Comparison of ENCODE assay signal across 10 mouse cellular contexts in the genomic region with DNA sequence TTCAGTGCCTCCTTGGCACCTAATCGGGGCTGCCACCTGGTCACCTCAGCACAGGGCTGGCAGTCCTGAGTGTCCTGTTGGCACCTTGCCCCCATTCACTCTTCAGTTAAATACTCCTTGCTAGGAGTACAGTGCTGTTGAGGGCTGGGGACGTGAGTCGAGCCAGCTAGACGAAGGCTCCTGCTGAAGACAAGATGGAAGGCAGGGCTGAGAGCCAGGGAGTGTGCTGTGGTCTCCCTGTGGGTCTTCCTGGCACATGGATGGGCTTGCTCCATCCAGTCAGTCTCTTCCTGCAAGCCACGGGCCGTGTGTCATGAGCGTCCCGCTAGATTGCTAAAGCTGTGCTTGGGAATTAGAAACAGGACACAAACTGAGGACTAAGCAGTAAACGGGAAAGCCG. TPM values are rescaled to one million over a fixed set of nuclear protein-coding genes. Genes with fewer than 3 reads are reported as not detected.
A peak's percentile ranks its signal among the peaks of the same experiment; 100 is the strongest.
DNase-seq lines count a peak whose midpoint lies in the region; ATAC-seq and TF ChIP-seq lines count a peak whose summit lies in the region.
"Had no signal": no experiment of that assay in that cellular context is flagged by ENCODE, and none has a peak within 500 bp of the region (broad histone marks: within the 10 kb centered on the region; RNA-seq: fewer than 3 reads in every experiment).

No protein-coding gene starts in this region.

- no peak for DNase-seq in hindbrain, embryonic 11.5 days (ENCODE audit: low spot score)
- DNase-seq in cerebellum, postnatal 14 days, result peak; percentile 88 to 91
- DNase-seq in lung, embryonic 14.5 days, result no peak
- no peak for DNase-seq in spleen, adult 18-20 months
- DNase-seq in gastrocnemius, adult 18-20 months (ENCODE audit: low spot score), result no peak

- no peak overlapping the region for H3K9ac ChIP-seq in hindbrain, embryonic 15.5 days
- H3K9ac ChIP-seq in hindbrain, embryonic 11.5 days (ENCODE audit: low read depth, low read length), result no peak overlapping the region
- no peak overlapping the region for H3K9ac ChIP-seq in lung, embryonic 14.5 days
- H3K9ac ChIP-seq in forebrain, embryonic 13.5 days, result no peak overlapping the region

- H3K27ac ChIP-seq in hindbrain, embryonic 15.5 days (replicated peaks), result peak overlapping the region; percentile 46
- H3K27ac ChIP-seq in hindbrain, embryonic 11.5 days (ENCODE audit: low read depth, low read length), result no peak overlapping the region
- 0 out of 2 replicates have a peak overlapping the region, but pooled peaks have one; percentile 1 for H3K27ac ChIP-seq in brown adipose tissue, adult 24 weeks (replicated peaks; ENCODE audit: low read depth, low read length)
- no peak overlapping the region for H3K27ac ChIP-seq in lung, embryonic 14.5 days (ENCODE audit: low read depth)
- no peak overlapping the region for H3K27ac ChIP-seq in forebrain, embryonic 13.5 days

- no peak for TF ChIP-seq CTCF in lung, embryonic 14.5 days (IDR thresholded peaks at IDR 0.05; ENCODE audit: low read depth)

- WGBS in hindbrain, embryonic 15.5 days, result 66% methylated on average over 10 of the region's 10 CpGs
- WGBS in hindbrain, embryonic 11.5 days, result 86% methylated on average over 10 of the region's 10 CpGs
- WGBS in lung, embryonic 14.5 days, result 76% methylated on average over 10 of the region's 10 CpGs
- 84% methylated on average over 10 of the region's 10 CpGs for WGBS in forebrain, embryonic 13.5 days

- no peaks in the 10 kb centered on the region for H3K27me3 ChIP-seq in hindbrain, embryonic 15.5 days
- H3K27me3 ChIP-seq in hindbrain, embryonic 11.5 days (ENCODE audit: control insufficient read depth, insufficient read depth, low read length), result no peaks in the 10 kb centered on the region
- H3K27me3 ChIP-seq in lung, embryonic 14.5 days (ENCODE audit: insufficient read depth, low read length), result no peaks in the 10 kb centered on the region
- no peaks in the 10 kb centered on the region for H3K27me3 ChIP-seq in forebrain, embryonic 13.5 days
- H3K27me3 ChIP-seq: Patski had no signal

- H3K36me3 ChIP-seq in hindbrain, embryonic 15.5 days, result no peaks in the 10 kb centered on the region
- H3K36me3 ChIP-seq in hindbrain, embryonic 11.5 days (ENCODE audit: control insufficient read depth, insufficient read depth, low read length), result no peaks in the 10 kb centered on the region
- no peaks in the 10 kb centered on the region for H3K36me3 ChIP-seq in lung, embryonic 14.5 days (ENCODE audit: insufficient read depth)
- H3K36me3 ChIP-seq in forebrain, embryonic 13.5 days (ENCODE audit: poor library complexity, severe bottlenecking), result no peaks in the 10 kb centered on the region

- ATAC-seq in hindbrain, embryonic 15.5 days (ENCODE audit: low FRiP score, low read depth), result peak; percentile 56; the same call in 1 of the 2 replicates
- no peak for ATAC-seq in hindbrain, embryonic 11.5 days (ENCODE audit: low FRiP score)
- ATAC-seq in lung, embryonic 14.5 days (ENCODE audit: insufficient read depth), result peak; percentile 7; the same call in 1 of the 2 replicates
- ATAC-seq in forebrain, embryonic 13.5 days, result no peak; the same call in 1 of the 2 replicates

- H3K4me3 ChIP-seq in hindbrain, embryonic 15.5 days, result no peak overlapping the region
- no peak overlapping the region for H3K4me3 ChIP-seq in hindbrain, embryonic 11.5 days (ENCODE audit: low read depth, low read length)
- no peak overlapping the region for H3K4me3 ChIP-seq in brown adipose tissue, adult 24 weeks (ENCODE audit: insufficient read depth, low read depth, low read length)
- no peak overlapping the region for H3K4me3 ChIP-seq in lung, embryonic 14.5 days (ENCODE audit: low read depth, low read length)
- H3K4me3 ChIP-seq in forebrain, embryonic 13.5 days, result no peak overlapping the region

- H3K4me2 ChIP-seq in hindbrain, embryonic 15.5 days, result no peak overlapping the region
- no peak overlapping the region for H3K4me2 ChIP-seq in hindbrain, embryonic 11.5 days (replicated peaks; ENCODE audit: low read depth, low read length)
- no peak overlapping the region for H3K4me2 ChIP-seq in lung, embryonic 14.5 days
- H3K4me2 ChIP-seq in forebrain, embryonic 13.5 days, result no peak overlapping the region

- H3K9me3 ChIP-seq in hindbrain, embryonic 15.5 days, result no peaks in the 10 kb centered on the region
- H3K9me3 ChIP-seq in hindbrain, embryonic 11.5 days (ENCODE audit: control insufficient read depth, low read length), result no peaks in the 10 kb centered on the region
- no peaks in the 10 kb centered on the region for H3K9me3 ChIP-seq in lung, embryonic 14.5 days (ENCODE audit: low read depth, low read length)
- no peaks in the 10 kb centered on the region for H3K9me3 ChIP-seq in forebrain, embryonic 13.5 days (replicated peaks)
- H3K9me3 ChIP-seq: megakaryocyte, embryonic 14.5 days had no signal

- peaks cover 19% of the 10 kb centered on the region for H3K4me1 ChIP-seq in hindbrain, embryonic 15.5 days (replicated peaks)
- no peaks in the 10 kb centered on the region for H3K4me1 ChIP-seq in hindbrain, embryonic 11.5 days (replicated peaks; ENCODE audit: control insufficient read depth, insufficient read depth, low read length)
- peaks cover 26% of the 10 kb centered on the region for H3K4me1 ChIP-seq in brown adipose tissue, adult 24 weeks (ENCODE audit: control insufficient read depth, insufficient read depth, insufficient read length, low read length)
- no peaks in the 10 kb centered on the region for H3K4me1 ChIP-seq in lung, embryonic 14.5 days (ENCODE audit: insufficient read depth)
- H3K4me1 ChIP-seq in forebrain, embryonic 13.5 days, result peaks cover 5% of the 10 kb centered on the region

RNA-seq across cellular contexts. Expression of gene Gm10309, which starts 30.1 kb away (rescaled TPM):
- polyA plus RNA-seq in hindbrain, embryonic 15.5 days (2015; fragmentation: Nextera tagmentation; extraction: Ambion mirVana), result 0.17 and 0.28 TPM in 2 replicates
- 0.25 TPM in 1 of 2 replicates, not detected in the other for polyA plus RNA-seq in hindbrain, embryonic 11.5 days (2014; fragmentation: Nextera tagmentation; extraction: Ambion mirVana)
- not detected in 2 replicates for polyA plus RNA-seq in brown adipose tissue, adult 24 weeks (2012; ENCODE audit: insufficient read depth, insufficient read length, missing spikeins)
- 0.53 and 0.57 TPM in 2 replicates for polyA plus RNA-seq in lung, embryonic 14.5 days (2014; fragmentation: Nextera tagmentation; extraction: Ambion mirVana)
- total RNA-seq in gastrocnemius, adult 18-20 months (2021), result under 1 TPM in 1 of 2 experiments, not detected in 1; 0.11 TPM
- polyA plus RNA-seq in forebrain, embryonic 13.5 days (2015; fragmentation: Nextera tagmentation; extraction: Ambion mirVana), result 0.25 and 0.37 TPM in 2 replicates
- polyA plus RNA-seq: Patski had no signal

Comparison
In these comparisons a context has a peak if more than half of its experiments do, and no peak if none do; other contexts are left out.
1. ATAC-seq: peak in hindbrain, embryonic 15.5 days (single experiment) and lung, embryonic 14.5 days (single experiment); none in hindbrain, embryonic 11.5 days (single experiment) and forebrain, embryonic 13.5 days (single experiment).
2. H3K27ac ChIP-seq: peak in hindbrain, embryonic 15.5 days (single experiment) and brown adipose tissue, adult 24 weeks (single experiment); none in hindbrain, embryonic 11.5 days (single experiment), lung, embryonic 14.5 days (single experiment) and forebrain, embryonic 13.5 days (single experiment).
3. DNase-seq: peak in cerebellum, postnatal 14 days (2 of 2); none in hindbrain, embryonic 11.5 days (single experiment), lung, embryonic 14.5 days (single experiment), spleen, adult 18-20 months (0 of 2) and gastrocnemius, adult 18-20 months (single experiment).